Mouse (Mus musculus): ENCODE measurements at regions not wholly inside any gene's neighbourhood (a gene's known extent, or its start where the extent isn't known, plus 50 kb on each side); places are given as distances from the start of the nearest gene placed in this dataset.
A peak's percentile ranks its signal among the peaks of the same experiment; 100 is the strongest.

- 59% methylated on average over 11 of the region's 11 CpGs for WGBS
- H3K9ac ChIP-seq = no peak overlapping the region
- H3K36me3 ChIP-seq = no peaks in the 10 kb centered on the region
- no peak for ATAC-seq (ENCODE audit: low FRiP score)
- H3K4me2 ChIP-seq = no peak overlapping the region
- no peaks in the 10 kb centered on the region for H3K9me3 ChIP-seq
- H3K27ac ChIP-seq = no peak overlapping the region
- no peaks in the 10 kb centered on the region for H3K27me3 ChIP-seq
- H3K4me1 ChIP-seq (replicated peaks) = peaks cover 13% of the 10 kb centered on the region
- H3K4me3 ChIP-seq = no peak overlapping the region
These were observed 137.3 kb upstream of the Krr1 start for GRCm38 (mm10) chr10:111834925-111835823.

DNA sequence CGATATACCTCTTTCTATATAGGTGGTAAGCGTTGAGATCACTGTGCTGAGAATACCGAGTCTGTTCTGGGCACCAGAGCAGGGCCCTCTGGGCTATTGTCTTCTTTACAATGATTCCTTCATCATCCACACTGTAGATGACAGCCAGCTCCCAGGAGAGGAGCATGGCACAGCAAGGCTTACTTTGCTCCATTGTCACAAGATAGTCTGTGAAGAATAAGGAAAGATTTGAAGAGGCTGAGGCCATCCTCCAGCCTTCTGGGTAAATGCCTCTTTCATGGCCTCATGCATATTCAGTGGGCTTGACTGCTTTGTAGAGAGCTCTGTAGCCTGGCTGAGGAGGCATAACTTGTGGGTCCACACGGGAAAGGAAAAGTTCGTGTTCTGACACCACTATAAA lies 136.3 kb upstream of the Krr1 start:
- Histone ChIP-seq H3K4me1 (replicated peaks) (peaks cover 13% of the 10 kb centered on the region), H3K9me3 (no peaks in the 10 kb centered on the region), H3K27ac (no peak overlapping the region), H3K4me3 (no peak overlapping the region), H3K36me3 (no peaks in the 10 kb centered on the region), H3K27me3 (no peaks in the 10 kb centered on the region), H3K9ac (no peak overlapping the region), H3K4me2 (no peak overlapping the region)
- peak; percentile 52; the same call in 1 of the 2 replicates for ATAC-seq (ENCODE audit: low FRiP score)
- WGBS = 26% methylated on average over 5 of the region's 5 CpGs

DNA sequence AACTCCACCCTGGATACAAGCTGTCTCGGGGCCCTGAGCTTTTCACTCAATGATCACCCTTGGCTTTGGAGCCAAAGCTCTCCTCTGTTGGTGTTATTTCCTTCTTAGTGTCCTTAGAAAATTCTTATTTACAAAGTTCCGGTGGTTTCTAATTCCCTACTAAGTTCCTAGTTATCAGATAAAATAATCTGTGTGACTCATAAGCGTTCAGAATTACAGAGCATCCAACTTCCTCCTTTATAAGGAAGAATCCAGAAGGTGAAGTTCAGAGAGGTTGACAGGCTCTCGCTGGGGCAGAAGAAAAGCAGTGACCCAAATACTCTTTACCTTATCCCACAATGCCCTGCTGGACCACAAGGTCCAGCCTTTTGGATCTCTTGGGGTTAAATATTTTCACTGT lies 135.7 kb upstream of the Krr1 start:
- Histone ChIP-seq H3K4me3 (no peak overlapping the region), H3K4me2 (no peak overlapping the region), H3K9me3 (no peaks in the 10 kb centered on the region), H3K9ac (no peak overlapping the region), H3K4me1 (replicated peaks) (peaks cover 13% of the 10 kb centered on the region), H3K27me3 (no peaks in the 10 kb centered on the region), H3K36me3 (no peaks in the 10 kb centered on the region), H3K27ac (no peak overlapping the region)
- no peak for ATAC-seq (ENCODE audit: low FRiP score)
- 86% methylated on average over 4 of the region's 4 CpGs for WGBS

DNA sequence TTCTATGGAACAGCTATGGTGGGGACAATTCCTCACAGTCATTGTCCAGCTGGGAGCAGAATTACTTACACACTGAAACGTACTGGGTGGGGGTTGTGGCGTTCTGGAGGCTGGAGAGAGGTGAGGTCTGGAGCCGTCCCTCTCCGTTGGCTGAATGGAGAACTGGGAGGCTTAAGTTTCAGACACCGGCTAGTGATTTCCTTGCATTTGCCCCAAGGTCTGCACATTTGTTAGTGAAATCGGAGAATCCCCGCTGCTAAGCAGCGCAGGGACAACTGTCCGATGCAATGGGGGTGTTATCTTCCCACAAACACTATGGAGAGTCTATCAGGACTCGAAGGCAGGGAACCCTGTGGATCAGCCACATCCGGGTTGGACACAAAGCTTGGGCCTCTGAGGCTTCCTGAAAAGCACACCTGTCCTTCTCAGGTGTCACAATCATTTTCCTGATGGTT lies 130.1 kb upstream of the Krr1 start:
- no peak overlapping the region for H3K27ac ChIP-seq
- no peaks in the 10 kb centered on the region for H3K9me3 ChIP-seq
- H3K27me3 ChIP-seq = 0 out of 2 replicates have a peak, but pooled peaks cover 2% of the 10 kb centered on the region
- no peak for ATAC-seq (ENCODE audit: low FRiP score)
- H3K4me1 ChIP-seq (replicated peaks) = peaks cover 14% of the 10 kb centered on the region
- H3K36me3 ChIP-seq = no peaks in the 10 kb centered on the region
- no peak overlapping the region for H3K4me2 ChIP-seq
- no peak overlapping the region for H3K4me3 ChIP-seq
- 44% methylated on average over 11 of the region's 11 CpGs for WGBS
- H3K9ac ChIP-seq = no peak overlapping the region

DNA sequence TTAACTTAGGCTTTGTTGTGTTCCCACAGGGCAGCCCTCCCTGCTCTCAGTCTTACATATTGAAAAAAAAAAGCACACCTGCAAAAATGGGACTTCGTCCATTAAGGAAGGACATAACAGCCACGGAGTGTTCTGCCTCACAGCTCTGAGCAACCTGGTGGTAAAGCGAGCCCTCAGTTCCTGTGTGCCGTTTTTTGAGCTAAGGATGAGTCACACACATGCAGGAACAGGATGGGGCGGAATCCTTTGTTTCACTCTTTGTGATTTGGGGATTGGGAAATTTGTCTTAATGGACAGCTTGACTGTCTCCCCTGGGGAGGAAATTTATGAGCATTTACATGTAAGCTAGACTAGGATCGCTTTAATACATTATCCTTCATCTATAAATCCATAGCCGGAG lies 129.6 kb upstream of the Krr1 start:
- 49% methylated on average over 7 of the region's 7 CpGs for WGBS
- Histone ChIP-seq H3K36me3 (no peaks in the 10 kb centered on the region), H3K4me3 (no peak overlapping the region), H3K4me2 (no peak overlapping the region), H3K9ac (no peak overlapping the region), H3K4me1 (replicated peaks) (peaks cover 14% of the 10 kb centered on the region), H3K27me3 (0 out of 2 replicates have a peak, but pooled peaks cover 2% of the 10 kb centered on the region), H3K27ac (0 out of 2 replicates have a peak overlapping the region, but pooled peaks have one; percentile 14), H3K9me3 (no peaks in the 10 kb centered on the region)
- no peak for ATAC-seq (ENCODE audit: low FRiP score)

- no peak for ATAC-seq (ENCODE audit: low FRiP score)
- Histone ChIP-seq H3K4me1 (replicated peaks) (peaks cover 14% of the 10 kb centered on the region), H3K4me3 (no peak overlapping the region), H3K9me3 (no peaks in the 10 kb centered on the region), H3K27ac (no peak overlapping the region), H3K9ac (no peak overlapping the region), H3K27me3 (0 out of 2 replicates have a peak, but pooled peaks cover 2% of the 10 kb centered on the region), H3K4me2 (no peak overlapping the region), H3K36me3 (no peaks in the 10 kb centered on the region)
- 44% methylated on average over 9 of the region's 9 CpGs for WGBS
These were observed 129.2 kb upstream of the Krr1 start for GRCm38 (mm10) chr10:111843301-111843700.

- Histone ChIP-seq H3K4me1 (replicated peaks) (peaks cover 14% of the 10 kb centered on the region), H3K4me2 (no peak overlapping the region), H3K4me3 (no peak overlapping the region), H3K27me3 (0 out of 2 replicates have a peak, but pooled peaks cover 2% of the 10 kb centered on the region), H3K9me3 (no peaks in the 10 kb centered on the region), H3K27ac (no peak overlapping the region), H3K36me3 (no peaks in the 10 kb centered on the region), H3K9ac (no peak overlapping the region)
- WGBS = 90% methylated on average over 10 of the region's 10 CpGs
- ATAC-seq (ENCODE audit: low FRiP score) = no peak
These were observed 128.3 kb upstream of the Krr1 start for GRCm38 (mm10) chr10:111844144-111844543.

DNA sequence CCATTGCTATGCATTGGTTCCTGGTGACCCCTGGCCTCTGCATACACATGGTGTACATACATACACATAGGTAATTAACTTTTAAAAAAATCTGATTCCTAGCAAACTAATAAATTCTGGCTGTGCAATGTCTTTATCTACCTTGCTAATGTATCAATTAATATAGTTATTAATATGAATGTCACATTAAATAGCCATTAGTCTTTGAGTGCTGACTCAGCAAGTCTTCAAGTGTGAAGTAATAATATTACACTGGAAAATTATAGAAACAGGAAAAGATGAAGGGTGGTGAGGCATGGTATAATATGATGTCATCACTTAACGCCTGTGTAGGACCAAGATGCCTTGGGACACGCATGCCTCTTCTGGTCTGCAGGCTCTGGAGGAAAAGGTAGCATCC lies 126.5 kb upstream of the Krr1 start:
- Histone ChIP-seq H3K9ac (no peak overlapping the region), H3K9me3 (no peaks in the 10 kb centered on the region), H3K27me3 (0 out of 2 replicates have a peak, but pooled peaks cover 2% of the 10 kb centered on the region), H3K4me1 (replicated peaks) (peaks cover 14% of the 10 kb centered on the region), H3K27ac (no peak overlapping the region), H3K4me3 (no peak overlapping the region), H3K36me3 (no peaks in the 10 kb centered on the region), H3K4me2 (no peak overlapping the region)
- WGBS = 93% methylated on average over 2 of the region's 2 CpGs
- ATAC-seq (ENCODE audit: low FRiP score) = no peak

DNA sequence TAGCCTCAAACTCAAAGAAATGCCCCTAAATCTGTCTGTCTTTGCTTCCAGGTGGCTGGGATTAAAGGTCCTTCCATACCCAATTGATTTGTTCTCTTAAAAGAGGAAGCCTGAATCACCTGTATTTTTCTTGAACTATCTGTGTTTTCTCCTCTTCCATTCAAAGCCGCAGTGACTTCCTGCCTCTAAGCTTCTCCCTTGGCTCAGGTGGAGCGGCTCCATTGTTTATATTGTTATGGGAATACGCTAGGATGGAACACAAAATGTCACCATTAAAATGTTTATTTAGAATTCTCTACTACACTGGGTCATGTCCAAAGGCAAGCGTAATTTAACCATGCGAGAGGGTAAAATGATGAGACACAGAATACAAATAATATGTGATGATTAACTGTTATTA lies 118.2 kb upstream of the Krr1 start:
- H3K27me3 ChIP-seq = no peaks in the 10 kb centered on the region
- H3K4me2 ChIP-seq = no peak overlapping the region
- no peak overlapping the region for H3K9ac ChIP-seq
- no peak for ATAC-seq (ENCODE audit: low FRiP score)
- H3K4me3 ChIP-seq = no peak overlapping the region
- no peaks in the 10 kb centered on the region for H3K4me1 ChIP-seq (replicated peaks)
- no peaks in the 10 kb centered on the region for H3K9me3 ChIP-seq
- 79% methylated on average over 5 of the region's 5 CpGs for WGBS
- H3K36me3 ChIP-seq = no peaks in the 10 kb centered on the region
- H3K27ac ChIP-seq = no peak overlapping the region

GRCm38 (mm10) chr10:111855496-111855895 lies 117.0 kb upstream of the Krr1 start:
- Histone ChIP-seq H3K4me3 (no peak overlapping the region), H3K9me3 (no peaks in the 10 kb centered on the region), H3K4me1 (replicated peaks) (no peaks in the 10 kb centered on the region), H3K27ac (no peak overlapping the region), H3K27me3 (no peaks in the 10 kb centered on the region), H3K9ac (no peak overlapping the region), H3K36me3 (no peaks in the 10 kb centered on the region), H3K4me2 (no peak overlapping the region)
- WGBS = 96% methylated on average over 18 of the region's 18 CpGs
- no peak for ATAC-seq (ENCODE audit: low FRiP score)

DNA sequence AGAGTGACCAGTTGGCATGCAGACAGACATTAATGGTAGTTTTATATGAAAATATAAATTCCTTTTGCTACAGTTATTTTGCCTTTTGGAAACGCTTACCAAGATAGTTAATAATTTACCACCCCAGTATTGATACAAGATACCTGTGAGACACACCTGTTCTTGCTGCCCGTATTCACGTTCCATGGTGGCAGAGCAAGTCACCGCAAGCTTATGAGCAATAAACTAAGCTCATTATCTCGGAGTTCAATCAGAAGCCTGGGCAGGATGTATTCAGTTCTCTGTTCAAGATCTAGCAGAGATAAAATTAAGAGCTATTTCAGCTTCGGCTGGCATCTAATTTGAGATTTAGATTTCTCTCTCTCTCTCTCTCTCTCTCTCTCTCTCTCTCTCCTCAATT lies 114.1 kb upstream of the Krr1 start:
- H3K9ac ChIP-seq = no peak overlapping the region
- no peaks in the 10 kb centered on the region for H3K4me1 ChIP-seq (replicated peaks)
- H3K4me2 ChIP-seq = no peak overlapping the region
- WGBS = 92% methylated on average over 6 of the region's 6 CpGs
- no peak overlapping the region for H3K27ac ChIP-seq
- no peaks in the 10 kb centered on the region for H3K27me3 ChIP-seq
- no peak for ATAC-seq (ENCODE audit: low FRiP score)
- no peaks in the 10 kb centered on the region for H3K9me3 ChIP-seq
- no peak overlapping the region for H3K4me3 ChIP-seq
- H3K36me3 ChIP-seq = no peaks in the 10 kb centered on the region

DNA sequence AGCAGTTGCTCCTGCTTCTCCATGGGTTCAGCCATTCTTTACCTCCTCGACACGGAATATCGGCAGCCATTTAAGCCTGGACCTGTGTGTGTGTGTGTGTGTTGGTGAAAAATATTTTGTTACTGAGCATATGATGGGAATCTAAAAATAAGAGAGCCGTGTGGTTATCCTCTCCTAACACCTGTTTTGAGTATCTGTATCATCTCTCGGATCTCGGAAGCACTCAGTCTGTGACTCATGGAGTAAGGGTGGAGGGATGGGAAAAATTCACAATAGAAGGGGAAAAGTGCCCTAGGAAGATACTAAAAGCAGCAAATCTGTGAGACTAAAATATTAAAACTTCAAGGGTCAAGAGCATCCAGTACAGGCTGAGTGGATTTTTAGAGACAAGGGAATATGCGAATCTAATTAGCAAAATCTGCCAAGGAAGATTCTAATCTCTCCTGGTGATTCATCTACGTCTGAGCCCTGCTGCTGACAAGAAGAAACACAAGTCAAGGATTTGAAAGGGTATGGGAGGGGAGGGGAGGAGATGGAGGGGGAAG lies 107.1 kb upstream of the Krr1 start:
- Histone ChIP-seq H3K9me3 (no peaks in the 10 kb centered on the region; the same call in 1 of the 2 replicates), H3K36me3 (no peaks in the 10 kb centered on the region), H3K9ac (no peak overlapping the region), H3K27ac (no peak overlapping the region), H3K27me3 (no peaks in the 10 kb centered on the region), H3K4me2 (no peak overlapping the region), H3K4me1 (replicated peaks) (peaks cover 5% of the 10 kb centered on the region), H3K4me3 (no peak overlapping the region)
- WGBS = 81% methylated on average over 8 of the region's 8 CpGs
- no peak for ATAC-seq (ENCODE audit: low FRiP score)

Data from hindbrain, embryonic 13.5 days (tissue).